Mouse (Mus musculus): Measurements from ENCODE around the gene Zfp821. TPM values are rescaled to one million over a fixed set of nuclear protein-coding genes. Genes with fewer than 3 reads are reported as not detected.

Zfp821 gene
- total and polyA plus RNA-seq, 2 experiments from 2014 or later: 12.2 to 14.8 TPM

GRCm38 (mm10) chr8:109737237-109738048, 32.1 kb downstream of the Zfp821 start, which contains the start of gene Atxn1l:
TSS of gene Atxn1l (minus strand) at chr8:109737739.
- H3K4me2 ChIP-seq (ENCODE audit: low read depth, low read length): peak within 1 kb of the TSS; percentile 84
- peaks cover 21% of the 10 kb centered on the region for H3K36me3 ChIP-seq (replicated peaks; ENCODE audit: control insufficient read depth, insufficient read depth, low read length)
- H3K9me3 ChIP-seq (replicated peaks; ENCODE audit: control insufficient read depth, low read length): no peaks in the 10 kb centered on the region
- peak within 1 kb of the TSS; percentile 82 for H3K27ac ChIP-seq (ENCODE audit: low read depth)
- no peaks in the 10 kb centered on the region for H3K27me3 ChIP-seq (ENCODE audit: control insufficient read depth, insufficient read depth, low read length)
- DNase-seq (ENCODE audit: low spot score): peak; percentile 72
- under 1% methylated on average over 56 of the region's 59 CpGs for WGBS
- TF ChIP-seq EP300 (IDR thresholded peaks at IDR 0.05; ENCODE audit: low read depth) (no peak), CTCF (IDR thresholded peaks at IDR 0.05; ENCODE audit: low read depth) (peak; percentile 61)
- peak within 1 kb of the TSS; percentile 97 for H3K9ac ChIP-seq (replicated peaks; ENCODE audit: low read depth, low read length)
- ATAC-seq (ENCODE audit: insufficient read depth, low read depth): peak; percentile 88
- H3K4me3 ChIP-seq (ENCODE audit: low read depth, low read length): peak within 1 kb of the TSS; percentile 96
- H3K4me1 ChIP-seq (ENCODE audit: control insufficient read depth, insufficient read depth): peaks cover 7% of the 10 kb centered on the region; the same call in 1 of the 2 replicates

- no peak for TF ChIP-seq EP300 (IDR thresholded peaks at IDR 0.05; ENCODE audit: low read depth)
- no peak for TF ChIP-seq CTCF (IDR thresholded peaks at IDR 0.05; ENCODE audit: low read depth)
- H3K4me2 ChIP-seq (ENCODE audit: low read depth, low read length): peak overlapping the region; percentile 84
- WGBS: 86% methylated on average over 1 of the region's 1 CpGs
- H3K4me3 ChIP-seq (ENCODE audit: low read depth, low read length): peak overlapping the region; percentile 96
- no peaks in the 10 kb centered on the region for H3K27me3 ChIP-seq (ENCODE audit: control insufficient read depth, insufficient read depth, low read length)
- peaks cover 7% of the 10 kb centered on the region; the same call in 1 of the 2 replicates for H3K4me1 ChIP-seq (ENCODE audit: control insufficient read depth, insufficient read depth)
- no peak overlapping the region for H3K9ac ChIP-seq (replicated peaks; ENCODE audit: low read depth, low read length)
- ATAC-seq (ENCODE audit: insufficient read depth, low read depth): peak; percentile 3; the same call in 1 of the 2 replicates
- H3K36me3 ChIP-seq (replicated peaks; ENCODE audit: control insufficient read depth, insufficient read depth, low read length): peaks cover 15% of the 10 kb centered on the region
- no peaks in the 10 kb centered on the region for H3K9me3 ChIP-seq (replicated peaks; ENCODE audit: control insufficient read depth, low read length)
- no peak overlapping the region for H3K27ac ChIP-seq (ENCODE audit: low read depth)
- no peak for DNase-seq (ENCODE audit: low spot score)
Measured at GRCm38 (mm10) chr8:109738049-109738380, 32.7 kb downstream of the Zfp821 start.

DNA sequence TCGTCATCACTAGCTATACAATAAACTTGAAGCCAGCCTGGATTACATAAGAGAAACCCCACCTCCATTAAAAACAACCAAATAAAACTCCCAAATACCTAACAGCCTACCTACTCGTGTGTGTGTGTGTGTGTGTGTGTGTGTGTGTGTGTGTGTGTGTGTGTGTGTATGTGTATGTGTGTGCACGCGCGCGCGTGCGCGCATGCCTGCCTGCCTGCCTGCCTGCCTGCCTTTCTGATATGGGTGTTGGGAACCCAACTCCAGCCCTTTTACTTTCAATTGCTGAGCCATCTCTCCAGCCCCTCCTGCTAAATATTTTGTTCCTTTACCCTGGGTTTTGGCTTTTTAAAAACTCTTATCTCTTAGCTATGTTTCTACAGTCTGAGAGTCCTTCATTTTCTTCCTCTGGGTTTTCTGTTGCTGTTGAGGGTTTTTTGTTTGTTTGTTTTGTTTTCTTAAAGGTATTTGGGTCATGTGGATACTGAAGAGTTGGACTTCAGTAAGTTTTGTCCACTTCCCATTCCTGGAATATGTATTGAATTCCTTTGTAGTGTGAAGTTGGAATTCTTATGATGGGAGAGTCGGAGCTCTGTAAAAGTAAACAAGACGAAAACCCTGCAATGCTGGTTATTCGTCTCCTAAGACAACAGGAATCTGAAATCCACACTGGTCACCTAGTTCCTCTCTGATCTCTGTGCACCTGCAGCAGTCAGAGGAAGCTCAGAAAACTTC, 42.3 kb downstream of the Zfp821 start:
- WGBS: 79% methylated on average over 12 of the region's 12 CpGs
- Histone ChIP-seq H3K27me3 (ENCODE audit: control insufficient read depth, insufficient read depth, low read length) (no peaks in the 10 kb centered on the region), H3K9ac (replicated peaks; ENCODE audit: low read depth, low read length) (no peak overlapping the region), H3K27ac (ENCODE audit: low read depth) (no peak overlapping the region), H3K4me1 (ENCODE audit: control insufficient read depth, insufficient read depth) (no peaks in the 10 kb centered on the region), H3K36me3 (replicated peaks; ENCODE audit: control insufficient read depth, insufficient read depth, low read length) (no peaks in the 10 kb centered on the region), H3K4me2 (ENCODE audit: low read depth, low read length) (no peak overlapping the region), H3K9me3 (replicated peaks; ENCODE audit: control insufficient read depth, low read length) (no peaks in the 10 kb centered on the region), H3K4me3 (ENCODE audit: low read depth, low read length) (no peak overlapping the region)
- no peak for DNase-seq (ENCODE audit: low spot score)
- TF ChIP-seq CTCF (IDR thresholded peaks at IDR 0.05; ENCODE audit: low read depth) (no peak), EP300 (IDR thresholded peaks at IDR 0.05; ENCODE audit: low read depth) (no peak)
- ATAC-seq (ENCODE audit: insufficient read depth, low read depth): no peak

GRCm38 (mm10) chr8:109750274-109750673, 44.9 kb downstream of the Zfp821 start:
- H3K36me3 ChIP-seq (replicated peaks; ENCODE audit: control insufficient read depth, insufficient read depth, low read length): no peaks in the 10 kb centered on the region
- H3K27me3 ChIP-seq (ENCODE audit: control insufficient read depth, insufficient read depth, low read length): no peaks in the 10 kb centered on the region
- WGBS: 42% methylated on average over 5 of the region's 5 CpGs
- H3K9me3 ChIP-seq (replicated peaks; ENCODE audit: control insufficient read depth, low read length): no peaks in the 10 kb centered on the region
- no peak for DNase-seq (ENCODE audit: low spot score)
- H3K4me3 ChIP-seq (ENCODE audit: low read depth, low read length): no peak overlapping the region
- no peak overlapping the region for H3K9ac ChIP-seq (replicated peaks; ENCODE audit: low read depth, low read length)
- no peak for ATAC-seq (ENCODE audit: insufficient read depth, low read depth)
- H3K4me2 ChIP-seq (ENCODE audit: low read depth, low read length): no peak overlapping the region
- TF ChIP-seq CTCF (IDR thresholded peaks at IDR 0.05; ENCODE audit: low read depth) (no peak), EP300 (IDR thresholded peaks at IDR 0.05; ENCODE audit: low read depth) (no peak)
- H3K4me1 ChIP-seq (ENCODE audit: control insufficient read depth, insufficient read depth): no peaks in the 10 kb centered on the region
- H3K27ac ChIP-seq (ENCODE audit: low read depth): no peak overlapping the region

DNA sequence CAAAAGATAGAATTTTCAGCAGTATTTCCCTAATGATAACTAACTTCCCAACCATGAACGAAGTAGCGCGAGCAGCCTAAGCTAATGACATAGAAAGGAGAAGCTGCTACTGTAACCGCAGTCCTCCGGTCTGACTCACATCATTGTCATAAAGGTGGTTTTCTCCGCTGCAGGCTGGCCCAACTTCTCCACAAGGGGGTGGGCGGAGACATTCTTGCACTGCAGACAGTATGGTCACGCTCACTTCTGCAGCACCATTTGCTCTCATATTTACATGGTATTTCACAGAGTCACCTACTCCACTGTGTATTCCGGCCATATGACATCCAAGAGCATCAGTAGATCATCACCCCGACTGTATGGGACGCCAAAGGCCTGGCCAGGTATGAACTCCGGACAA, 45.4 kb downstream of the Zfp821 start:
- WGBS: 63% methylated on average over 12 of the region's 12 CpGs

More for the DNA sequence above, 45.4 kb downstream of the Zfp821 start:
- ATAC-seq (ENCODE audit: insufficient read depth, low read depth): no peak
- H3K9me3 ChIP-seq (replicated peaks; ENCODE audit: control insufficient read depth, low read length): no peaks in the 10 kb centered on the region
- H3K36me3 ChIP-seq (replicated peaks; ENCODE audit: control insufficient read depth, insufficient read depth, low read length): no peaks in the 10 kb centered on the region
- peak; percentile 19; the same call in 1 of the 2 replicates for TF ChIP-seq CTCF (IDR thresholded peaks at IDR 0.05; ENCODE audit: low read depth)
- TF ChIP-seq EP300 (IDR thresholded peaks at IDR 0.05; ENCODE audit: low read depth): no peak
- H3K27ac ChIP-seq (ENCODE audit: low read depth): no peak overlapping the region
- no peaks in the 10 kb centered on the region for H3K27me3 ChIP-seq (ENCODE audit: control insufficient read depth, insufficient read depth, low read length)
- no peak overlapping the region for H3K4me2 ChIP-seq (ENCODE audit: low read depth, low read length)
- no peaks in the 10 kb centered on the region for H3K4me1 ChIP-seq (ENCODE audit: control insufficient read depth, insufficient read depth)
- no peak overlapping the region for H3K4me3 ChIP-seq (ENCODE audit: low read depth, low read length)
- DNase-seq (ENCODE audit: low spot score): no peak
- H3K9ac ChIP-seq (replicated peaks; ENCODE audit: low read depth, low read length): no peak overlapping the region

Measured in heart, postnatal 0 days (tissue).